Mouse (Mus musculus) cerebellum, adult 18-20 months (tissue): ENCODE measurements around the gene B230104I21Rik.

Experiments used
- DNase-seq, 2 experiments: peaks; one replicate each; pipeline ENCODE4 v3.0.0; 2021

Gene B230104I21Rik

GRCm38 (mm10) chr4:154352246-154352645, 16.3 kb downstream of the B230104I21Rik start:
- DNase-seq, result no peak

DNA sequence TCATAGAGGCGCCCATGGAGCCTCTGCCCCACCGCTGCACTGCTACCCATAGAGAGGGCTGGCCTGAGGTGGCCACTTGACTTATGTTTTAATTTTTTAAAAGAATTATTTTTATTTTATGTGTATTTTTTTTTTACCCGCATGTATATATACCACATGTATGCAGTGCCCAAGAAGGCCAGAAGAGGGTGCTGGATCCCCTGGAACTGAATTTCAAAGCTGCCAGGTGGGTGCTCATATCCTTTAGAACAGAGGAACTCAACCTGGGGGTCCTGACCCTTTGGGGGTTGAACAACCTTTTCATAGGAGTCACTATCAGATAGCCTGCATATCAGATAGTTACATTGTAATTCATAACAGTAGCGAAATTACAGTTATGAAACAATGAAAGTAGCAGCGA, 19.5 kb downstream of the B230104I21Rik start:
- no peak for DNase-seq

DNA sequence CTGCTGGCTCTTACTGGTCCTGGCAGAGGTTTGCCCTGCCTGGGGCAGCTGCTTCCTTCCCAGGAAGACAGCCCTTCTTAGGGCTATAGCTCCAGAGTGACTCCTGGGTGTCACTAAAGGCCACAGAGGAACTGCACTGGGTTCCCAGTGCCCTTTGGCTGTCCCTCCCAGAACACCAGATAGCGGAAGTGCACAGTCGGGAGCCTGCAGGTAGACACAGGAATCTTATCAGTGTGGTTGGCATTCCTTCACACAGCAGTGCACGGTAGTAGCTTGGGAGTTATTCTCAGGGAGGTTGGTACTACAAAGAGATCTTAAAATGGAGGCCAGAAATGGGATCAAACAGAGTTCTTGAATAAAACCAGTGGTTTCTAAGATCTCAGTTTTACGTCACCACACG, 22.4 kb downstream of the B230104I21Rik start:
- DNase-seq, result no peak

DNA sequence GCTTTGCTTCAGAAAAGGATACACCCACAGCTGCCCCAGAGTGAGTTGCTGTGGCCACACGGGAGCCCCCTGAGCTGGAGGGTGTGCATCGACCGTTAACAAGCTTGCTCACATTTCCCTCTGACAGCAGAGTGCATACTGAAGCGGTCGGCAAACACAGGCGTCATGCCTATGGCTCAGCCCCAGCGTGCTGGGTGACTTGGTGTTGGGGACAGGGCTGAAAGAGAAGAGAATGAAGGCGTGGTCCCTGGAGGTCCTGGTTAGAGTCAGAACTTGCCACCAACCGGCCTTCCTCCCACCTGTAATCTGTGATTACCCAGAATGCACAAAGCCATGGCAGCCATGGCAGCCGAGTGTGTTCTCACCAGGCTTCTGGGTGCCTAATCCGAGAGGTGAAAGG, 22.9 kb downstream of the B230104I21Rik start:
- DNase-seq, result no peak

DNA sequence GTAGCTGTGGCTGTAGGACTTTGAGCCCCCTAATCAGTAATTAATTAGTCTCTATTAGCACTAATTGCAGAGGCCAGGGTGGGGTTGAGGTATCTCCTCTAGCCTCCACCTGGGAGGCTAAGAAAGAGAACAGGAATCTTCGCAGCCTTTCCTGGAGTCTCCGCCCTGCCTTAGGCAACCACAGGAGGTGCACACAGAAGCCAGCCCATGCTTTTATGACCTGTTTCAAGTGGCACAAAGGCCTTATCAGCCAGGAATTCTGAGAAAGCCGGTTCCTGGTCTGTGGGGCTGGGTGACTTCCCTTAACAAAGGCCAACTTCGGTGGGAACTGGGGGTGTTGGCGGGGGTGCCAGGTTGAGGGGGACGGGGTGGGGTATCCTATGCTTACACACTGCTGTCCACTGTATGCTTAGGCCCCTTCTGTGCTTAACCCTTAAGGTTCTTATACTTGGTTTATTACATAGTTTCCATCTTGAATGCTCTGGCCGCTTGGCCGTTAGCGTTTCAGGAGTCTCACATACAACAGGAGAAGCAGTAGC, 23.9 kb downstream of the B230104I21Rik start:
- no peak for DNase-seq

GRCm38 (mm10) chr4:154360441-154360840, 24.5 kb downstream of the B230104I21Rik start:
- DNase-seq, result no peak

DNA sequence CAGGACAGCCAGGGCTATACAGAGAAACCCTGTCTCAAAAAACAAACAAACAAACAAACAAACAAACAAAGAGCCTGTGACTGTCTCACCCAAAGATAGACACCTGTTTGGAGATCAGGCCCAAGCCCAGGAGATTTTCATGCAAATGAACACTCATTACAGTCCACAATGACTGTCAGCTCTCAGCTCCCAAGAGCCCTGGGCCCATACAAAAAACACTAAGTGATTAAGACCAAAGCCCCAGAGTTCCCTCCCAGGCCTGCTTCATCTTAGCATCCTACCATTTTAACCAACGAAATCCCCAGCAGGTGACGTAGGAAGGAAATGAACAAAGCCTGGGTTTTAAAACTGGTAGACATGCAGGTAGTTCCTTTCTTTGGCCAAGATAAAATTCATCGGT, 24.9 kb downstream of the B230104I21Rik start:
- no peak for DNase-seq

- no peak for DNase-seq
Observed at GRCm38 (mm10) chr4:154364752-154365151, 28.8 kb downstream of the B230104I21Rik start.

GRCm38 (mm10) chr4:154366836-154367235, 30.9 kb downstream of the B230104I21Rik start:
- no peak for DNase-seq

GRCm38 (mm10) chr4:154369089-154369488, 33.2 kb downstream of the B230104I21Rik start:
- no peak for DNase-seq

GRCm38 (mm10) chr4:154370841-154371240, 34.9 kb downstream of the B230104I21Rik start:
- no peak for DNase-seq

DNA sequence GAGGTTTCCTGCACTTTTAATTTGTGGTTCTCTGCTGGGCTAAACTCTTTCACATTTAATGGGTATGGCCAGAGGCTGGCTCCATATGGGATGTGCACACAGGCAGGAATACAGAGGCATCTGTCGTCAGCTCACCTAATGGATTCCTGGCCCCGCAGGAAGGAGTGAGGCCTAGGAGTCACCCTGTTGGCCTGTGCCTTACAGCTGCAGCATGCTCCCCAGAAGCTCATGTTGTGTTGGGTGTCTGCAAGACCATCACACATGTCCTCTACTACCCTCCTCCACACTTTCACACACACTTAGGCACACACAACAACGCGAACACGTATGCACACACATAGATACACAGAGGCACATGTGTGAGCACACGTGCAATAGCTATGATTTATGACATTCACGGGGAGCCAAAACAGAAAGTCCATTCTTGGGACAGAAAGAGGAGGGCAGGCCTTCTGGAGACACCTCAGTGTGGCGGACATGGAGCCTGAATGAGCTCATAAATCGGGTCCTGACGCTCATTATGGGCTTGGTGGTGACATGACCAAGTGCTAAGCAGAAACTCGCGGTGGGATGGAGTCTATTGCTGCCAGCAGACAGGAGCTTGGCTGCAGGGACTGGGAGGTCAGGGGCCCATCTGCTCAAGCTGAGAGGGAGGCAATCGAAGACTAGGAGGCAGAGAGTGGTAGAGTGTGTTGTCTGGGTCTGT, 35.8 kb downstream of the B230104I21Rik start:
- DNase-seq, result no peak

- DNase-seq, result no peak
Observed at GRCm38 (mm10) chr4:154375939-154376625, 40.2 kb downstream of the B230104I21Rik start.

- no peak for DNase-seq
Observed at GRCm38 (mm10) chr4:154378876-154379275, 42.9 kb downstream of the B230104I21Rik start.

GRCm38 (mm10) chr4:154385208-154385607, 49.3 kb downstream of the B230104I21Rik start:
- DNase-seq, result no peak

GRCm38 (mm10) chr4:154385918-154386317, 50.0 kb downstream of the B230104I21Rik start:
- DNase-seq, result no peak

- DNase-seq, result no peak
Observed at GRCm38 (mm10) chr4:154386810-154387209, 50.9 kb downstream of the B230104I21Rik start.

- DNase-seq, result no peak
Observed at GRCm38 (mm10) chr4:154389641-154390040, 53.7 kb downstream of the B230104I21Rik start.

DNA sequence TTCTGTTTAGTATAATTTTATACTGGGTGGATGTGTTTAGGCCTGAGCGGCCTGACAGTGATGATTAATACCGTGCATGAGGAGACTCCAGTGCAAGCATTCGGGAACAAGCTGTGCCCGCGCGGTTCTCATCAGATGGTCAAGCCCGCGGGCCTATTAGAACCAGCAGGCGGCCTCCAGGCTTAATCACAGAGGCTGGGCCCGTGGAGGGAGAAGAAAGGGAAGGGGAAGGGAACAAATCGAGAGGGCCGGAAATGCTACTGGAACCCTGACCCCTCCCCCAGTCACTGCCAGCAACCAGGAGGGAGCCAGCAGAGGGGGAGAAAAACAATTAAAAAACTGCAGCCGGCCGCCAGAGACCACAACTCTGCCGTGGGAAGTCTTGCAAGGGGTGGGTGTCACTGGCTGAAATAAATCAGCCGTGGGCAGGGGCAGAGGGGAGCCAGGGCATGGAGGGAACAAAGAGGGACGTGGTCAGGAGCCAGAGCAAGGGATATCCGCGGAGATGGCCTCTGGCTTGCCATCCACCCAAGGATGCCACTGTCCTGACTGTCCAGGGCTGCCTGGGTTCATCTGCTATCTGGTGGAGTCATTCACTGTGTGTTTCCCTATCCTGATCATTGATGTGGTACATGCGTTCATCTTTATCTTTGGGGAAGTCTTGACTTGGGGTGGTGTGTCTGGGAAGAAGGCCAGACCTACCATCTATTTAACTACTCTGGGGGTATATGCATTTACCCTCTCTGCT, 54.6 kb downstream of the B230104I21Rik start:
- DNase-seq, result peak in 1 of 2 experiments; percentile 13

DNA sequence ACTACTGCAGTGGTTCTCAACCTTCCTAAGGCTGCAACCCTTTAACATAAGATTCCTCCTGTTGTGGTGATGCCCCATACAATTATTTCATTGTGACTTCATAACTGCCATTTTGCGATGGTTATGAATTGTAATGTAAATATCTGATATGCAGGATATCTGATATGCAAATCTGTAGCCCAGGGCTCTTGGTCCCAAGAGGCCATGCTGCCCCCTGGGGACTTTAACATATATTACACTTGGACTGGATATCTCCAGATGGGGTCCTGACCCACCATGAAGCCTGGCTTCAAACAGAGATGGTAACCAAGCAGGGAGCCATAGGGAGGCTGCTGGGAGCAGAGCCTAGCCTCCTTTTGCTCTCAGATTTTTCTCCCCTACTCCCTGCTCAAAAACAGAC, 56.7 kb downstream of the B230104I21Rik start:
- no peak for DNase-seq

GRCm38 (mm10) chr4:154393196-154394122, 57.5 kb downstream of the B230104I21Rik start:
- peak; percentile 12 to 17 for DNase-seq

DNA sequence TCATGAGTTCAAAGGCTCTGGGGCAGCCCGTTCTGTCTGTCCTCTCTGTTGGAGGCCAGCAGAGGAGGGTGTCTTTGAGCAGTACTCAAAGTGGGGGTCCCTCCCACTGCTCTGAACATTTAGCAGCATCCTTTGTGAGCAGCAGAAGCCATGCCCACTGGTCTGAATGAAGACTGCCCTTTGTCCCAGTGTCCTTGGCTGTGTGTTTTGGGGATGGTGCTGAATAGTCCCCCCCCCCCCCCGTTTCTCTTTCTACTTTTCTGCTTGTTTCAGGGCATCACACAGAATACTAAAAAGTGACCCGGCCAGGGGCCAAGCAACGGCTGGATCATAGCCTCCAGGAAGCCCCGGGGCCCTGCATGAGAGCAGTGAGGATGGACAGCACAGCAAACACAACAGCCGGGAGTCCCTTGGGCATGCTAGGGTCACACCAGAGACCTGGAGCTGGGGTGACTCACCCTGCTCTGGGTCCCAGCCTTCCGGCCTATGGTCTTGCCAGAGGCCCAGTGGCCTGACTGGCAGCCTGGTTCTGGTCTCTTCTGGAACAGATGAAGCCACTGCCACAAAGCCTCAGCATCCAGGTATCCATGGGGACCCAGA, 58.3 kb downstream of the B230104I21Rik start:
- DNase-seq, result peak in 1 of 2 experiments; percentile 5
